Mouse (Mus musculus): ENCODE measurements around the gene 1700003F12Rik.
A peak's percentile ranks its signal among the peaks of the same experiment; 100 is the strongest.

Gene 1700003F12Rik

DNA sequence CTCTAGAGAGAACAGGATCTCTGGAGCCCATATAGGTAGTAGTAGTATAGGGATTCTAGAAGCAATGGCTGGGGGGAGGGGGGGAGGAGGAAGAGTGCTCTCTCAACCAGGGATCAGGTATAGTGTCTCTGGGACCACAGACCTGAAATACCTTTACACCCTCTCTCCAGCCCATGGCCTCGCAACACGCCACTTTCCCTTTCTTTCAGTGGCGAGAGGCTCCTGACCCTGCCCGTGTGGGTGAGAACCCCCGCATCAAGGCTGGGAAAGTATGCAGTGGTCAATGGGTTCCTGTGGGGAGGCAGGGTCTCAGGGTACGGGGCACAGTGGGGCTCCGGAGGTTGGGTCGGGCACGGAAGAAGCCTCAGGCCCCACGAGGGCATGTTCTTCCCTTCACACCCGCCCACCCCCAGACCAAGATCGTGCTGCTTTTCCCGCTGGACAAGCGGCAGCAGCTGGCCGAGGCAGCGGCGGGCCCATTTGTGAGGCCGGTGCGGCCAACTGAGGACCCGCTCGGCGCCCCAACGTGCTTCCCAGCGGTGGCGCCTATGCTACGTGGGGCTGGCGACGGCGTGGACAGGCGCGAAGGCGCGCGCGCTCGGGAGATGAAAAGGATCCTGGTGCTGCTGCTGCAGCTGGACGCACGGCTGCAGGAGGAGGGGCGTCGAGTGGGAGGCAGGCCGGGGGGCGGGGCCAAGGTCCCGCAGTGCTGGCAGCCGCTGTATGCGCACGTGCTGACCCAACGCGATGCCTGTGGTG, 2.4 kb downstream of the 1700003F12Rik start:
- no peak for DNase-seq (ENCODE audit: low spot score)

DNA sequence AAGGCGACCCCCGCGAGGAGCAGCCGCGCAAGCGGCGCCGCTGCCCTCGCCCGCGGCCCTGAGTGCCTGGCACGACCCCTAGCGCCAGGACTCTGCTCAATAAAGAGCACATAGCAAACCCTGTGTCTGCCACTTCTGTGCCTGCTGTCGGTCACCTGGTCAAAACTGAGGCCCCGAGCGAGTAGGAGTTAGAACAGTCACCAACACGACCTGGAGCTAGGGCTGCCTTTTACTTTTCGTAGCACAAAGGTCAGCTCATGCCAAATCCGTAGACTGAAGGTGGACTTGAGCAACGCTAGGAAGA, 3.0 kb downstream of the 1700003F12Rik start:
- no peak for DNase-seq (ENCODE audit: low spot score)

DNA sequence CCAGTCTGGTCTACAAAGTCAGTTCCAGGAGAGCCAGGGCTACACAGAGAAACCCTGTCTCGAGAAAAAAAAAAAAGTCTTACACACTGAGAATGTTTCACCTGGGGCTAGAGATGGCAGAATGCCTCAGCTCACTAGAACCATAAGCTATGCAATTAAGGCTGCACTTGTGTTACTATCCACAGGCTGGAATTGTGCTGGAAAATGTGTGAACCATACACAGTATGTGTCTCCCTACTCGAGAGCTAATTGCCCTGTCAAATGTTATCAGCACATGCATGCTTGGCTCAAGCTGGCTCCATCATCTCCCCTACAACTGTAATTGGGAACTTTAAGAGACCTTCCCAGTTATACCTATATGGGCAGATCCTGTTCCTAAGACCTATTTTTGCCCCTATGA, 4.1 kb downstream of the 1700003F12Rik start:
- no peak for DNase-seq (ENCODE audit: low spot score)

DNA sequence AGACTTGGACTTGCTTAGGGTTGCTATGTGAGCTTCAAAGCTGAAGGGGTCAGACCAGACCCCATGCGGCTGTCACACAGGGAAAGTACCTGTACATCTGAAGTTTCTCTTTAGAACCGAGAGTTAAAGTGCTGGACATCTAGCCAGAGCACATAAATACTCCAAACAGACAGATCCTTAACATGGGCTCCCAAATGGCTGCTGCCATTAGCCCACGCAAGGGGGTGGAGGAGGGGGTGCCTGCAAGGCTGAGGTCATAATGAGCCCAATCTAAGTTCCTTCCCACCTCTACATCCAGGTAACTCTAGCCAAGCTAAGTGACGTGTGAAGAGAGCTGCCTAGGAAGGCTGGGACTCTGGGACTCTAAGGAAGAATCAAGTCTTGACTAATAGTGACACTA, 4.6 kb downstream of the 1700003F12Rik start, which contains the start of gene Actl10:
TSS of gene Actl10 (plus strand) at position 301 of the 400 bp plus-strand sequence.
- DNase-seq (ENCODE audit: low spot score) = no peak

DNA sequence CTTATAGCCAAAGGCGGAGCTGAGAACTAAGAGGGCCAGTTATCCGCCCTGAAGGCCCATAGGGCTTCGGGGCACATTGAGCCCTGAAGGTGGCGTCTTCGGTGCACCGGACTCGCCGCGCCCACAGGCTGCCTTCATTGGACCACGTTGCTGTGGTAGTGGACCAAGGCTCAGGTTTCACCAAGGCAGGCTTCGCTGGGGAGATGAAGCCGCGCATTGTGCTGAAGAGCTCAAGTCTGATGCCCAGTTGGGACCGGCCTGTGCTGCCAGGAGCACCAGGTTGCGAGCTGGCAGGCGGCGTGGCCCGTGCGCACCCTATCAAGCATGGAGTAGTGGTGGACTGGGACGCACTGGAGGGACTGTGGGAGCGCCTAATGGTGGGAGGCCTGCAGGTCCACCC, 5.0 kb downstream of the 1700003F12Rik start:
- DNase-seq (ENCODE audit: low spot score) = no peak

DNA sequence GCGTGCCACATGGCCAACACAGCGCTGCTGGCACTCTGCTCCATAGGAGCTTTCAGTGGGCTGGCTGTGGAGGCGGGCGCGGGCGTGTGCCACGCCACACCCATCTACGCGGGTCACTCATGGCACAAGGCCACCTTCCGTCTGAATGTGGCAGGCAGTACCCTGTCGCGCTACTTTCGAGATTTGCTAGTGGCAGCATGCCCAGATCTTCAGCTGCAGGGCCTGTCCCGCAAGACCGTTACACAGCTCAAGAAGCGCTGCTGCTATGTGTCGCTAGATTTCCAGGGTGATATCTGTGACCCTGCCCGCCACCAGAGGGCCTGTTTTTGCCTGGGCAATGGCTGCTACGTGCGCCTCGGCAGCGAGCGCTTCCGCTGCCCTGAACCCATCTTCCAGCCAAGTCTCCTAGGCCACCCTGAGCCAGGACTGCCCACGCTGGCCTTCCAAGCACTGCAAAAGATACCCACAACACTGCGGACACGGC, 5.6 kb downstream of the 1700003F12Rik start:
- DNase-seq (ENCODE audit: low spot score) = peak; percentile 53

DNA sequence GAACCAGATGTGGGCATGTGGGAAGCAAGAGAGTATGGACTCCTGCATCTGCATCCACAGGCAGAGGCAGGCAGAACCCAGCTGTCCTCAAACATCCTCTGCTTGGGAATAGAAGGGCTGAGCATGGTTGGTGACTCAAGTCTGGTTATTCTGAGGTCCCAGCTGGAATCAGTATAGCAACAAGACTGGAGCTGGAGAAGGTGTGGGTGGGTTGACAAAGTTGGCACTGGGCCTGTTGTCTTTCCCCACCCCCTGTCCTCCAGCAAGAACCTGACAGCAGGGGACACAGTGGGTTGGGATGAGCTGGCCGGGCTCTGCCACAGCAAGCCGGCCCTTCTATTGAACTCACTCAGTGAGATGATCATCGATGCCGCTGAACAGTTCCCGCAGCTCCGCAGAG, 8.3 kb downstream of the 1700003F12Rik start:
- no peak for DNase-seq (ENCODE audit: low spot score)

DNA sequence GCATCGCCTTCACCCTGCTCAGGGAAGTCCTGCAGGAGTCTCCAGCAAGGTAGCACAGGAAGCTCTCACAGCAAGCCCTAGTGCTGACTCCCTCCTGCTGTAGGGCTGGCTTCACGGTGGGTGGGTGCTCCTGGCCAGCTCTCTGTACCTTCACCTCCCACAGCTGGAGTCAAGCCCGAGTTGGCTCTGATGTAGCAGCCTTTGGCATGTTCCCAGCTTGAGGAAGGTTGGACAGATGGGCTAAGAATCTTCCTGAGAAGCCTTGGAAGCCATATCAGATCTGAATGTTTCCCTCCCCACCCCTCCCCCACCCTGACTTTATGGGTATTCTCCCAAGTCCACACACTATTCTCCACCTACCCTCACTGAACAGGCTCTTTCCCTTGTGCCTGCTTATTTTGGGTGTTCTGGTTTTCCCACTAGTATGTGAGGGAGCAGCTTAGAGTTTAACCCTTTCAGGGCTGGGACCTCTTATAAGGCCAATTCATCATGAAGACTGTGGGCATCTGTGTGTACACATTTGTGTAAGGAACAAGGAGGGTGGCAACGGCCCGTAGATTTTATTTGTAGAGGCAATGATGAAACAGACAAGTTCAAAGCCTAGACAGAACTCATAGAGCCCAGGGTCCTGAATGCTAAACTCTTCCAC, 10.4 kb downstream of the 1700003F12Rik start:
- no peak for DNase-seq (ENCODE audit: low spot score)

DNA sequence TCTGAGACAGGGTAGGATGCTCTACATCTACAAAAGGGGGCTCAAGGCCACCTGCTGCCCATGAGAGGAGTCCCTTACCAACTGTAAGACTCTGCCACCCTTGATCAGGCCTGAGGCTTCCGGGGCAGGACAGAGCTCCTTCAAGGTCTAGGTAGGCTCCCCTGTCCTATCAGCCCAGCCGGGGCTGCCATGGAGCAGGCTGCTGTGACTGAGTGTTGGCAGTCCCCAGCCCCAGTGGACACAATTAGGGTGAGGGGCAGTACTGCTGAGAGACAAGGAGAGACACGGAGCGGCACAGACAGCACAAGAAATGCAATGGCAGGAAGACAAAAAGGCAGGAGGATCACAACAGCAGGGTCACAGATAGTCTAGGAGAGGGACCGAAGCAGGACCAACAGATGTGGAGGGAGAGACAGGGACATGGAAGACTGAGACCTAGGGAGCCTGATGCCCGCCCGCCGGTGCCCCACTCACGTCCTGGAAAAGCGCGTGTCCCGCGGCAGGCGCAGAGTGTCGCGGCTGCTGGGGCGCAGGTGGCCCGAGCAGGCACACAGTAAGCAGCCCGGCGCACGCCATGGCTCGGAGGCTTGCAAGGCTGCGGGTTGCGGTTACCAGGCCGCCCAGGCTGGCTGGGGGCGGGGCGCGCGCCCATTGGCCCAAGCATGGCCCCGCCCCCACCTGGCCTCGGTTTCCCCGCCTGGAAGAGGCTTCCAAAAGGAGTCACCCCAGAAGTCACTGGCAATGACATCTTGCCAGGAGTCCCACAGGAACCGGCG, 11.6 kb downstream of the 1700003F12Rik start, which contains the start of gene Necab3:
TSS of gene Necab3 (minus strand) at position 627 of the 776 bp plus-strand sequence.
- peak; percentile 36 for DNase-seq (ENCODE audit: low spot score)

DNA sequence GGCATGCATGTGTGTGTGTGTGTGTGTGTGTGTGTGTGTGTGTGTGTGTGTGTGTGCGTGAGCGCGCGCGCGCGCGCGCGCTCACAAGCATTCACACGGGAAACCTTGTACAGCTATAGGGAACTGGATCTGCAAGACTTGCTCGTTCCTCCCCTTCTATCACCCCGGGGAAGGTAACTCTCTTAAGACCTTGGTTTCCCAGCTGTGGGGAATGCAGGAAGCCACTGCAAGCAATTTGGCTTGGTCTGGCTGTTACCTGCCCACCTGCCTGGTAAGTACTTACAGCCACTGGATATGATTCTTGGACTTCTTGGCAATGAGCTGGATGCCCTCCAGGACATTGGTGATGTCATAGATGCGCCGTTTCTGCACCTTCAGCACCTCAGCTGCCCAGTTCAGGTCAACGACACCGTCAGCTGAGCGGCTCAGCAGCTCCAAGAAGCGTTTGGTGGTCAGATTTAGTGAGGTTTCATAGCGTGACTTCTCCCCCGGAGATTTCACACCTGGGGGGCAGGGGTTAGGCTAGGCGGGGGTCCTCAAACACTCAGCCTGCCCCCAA, 16.8 kb downstream of the 1700003F12Rik start:
- no peak for DNase-seq (ENCODE audit: low spot score)

DNA sequence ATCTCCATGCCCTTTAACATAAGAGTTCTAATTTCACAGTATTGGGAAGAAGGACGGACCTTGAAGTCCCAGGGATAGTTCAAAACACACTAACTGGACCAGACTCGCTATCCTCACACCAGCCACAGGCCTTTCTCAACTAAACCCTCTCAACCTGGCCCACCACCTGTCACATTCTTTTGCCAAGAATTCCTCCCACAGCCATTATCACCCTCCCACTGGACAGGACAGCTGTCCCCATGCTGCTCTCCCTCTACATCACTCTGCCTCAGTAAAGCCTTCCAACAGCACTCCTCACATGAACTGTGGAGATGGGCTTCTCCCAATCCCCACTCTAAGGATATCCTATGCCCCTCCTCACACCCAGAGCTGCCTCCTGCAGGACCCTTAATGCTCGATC, 18.7 kb downstream of the 1700003F12Rik start:
- no peak for DNase-seq (ENCODE audit: low spot score)

DNA sequence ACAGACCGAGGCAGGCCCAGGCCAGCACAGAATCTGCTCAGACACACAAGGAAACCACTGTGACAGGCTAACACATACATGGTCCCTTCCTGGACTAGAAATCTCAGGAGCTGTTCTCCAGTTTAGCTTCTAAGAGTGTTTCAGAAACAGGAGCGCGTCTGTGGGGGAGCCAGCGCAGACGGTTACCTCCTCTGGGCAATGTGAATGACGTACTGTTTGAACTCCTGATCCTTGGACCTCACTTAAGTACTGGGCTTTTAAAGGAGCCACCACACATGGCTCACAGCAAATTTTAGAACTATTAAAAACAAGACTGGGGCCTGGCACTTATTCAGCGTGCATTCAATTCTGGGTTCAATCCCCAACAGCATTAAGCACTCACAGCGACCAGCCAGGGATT, 19.8 kb downstream of the 1700003F12Rik start:
- no peak for DNase-seq (ENCODE audit: low spot score)

DNA sequence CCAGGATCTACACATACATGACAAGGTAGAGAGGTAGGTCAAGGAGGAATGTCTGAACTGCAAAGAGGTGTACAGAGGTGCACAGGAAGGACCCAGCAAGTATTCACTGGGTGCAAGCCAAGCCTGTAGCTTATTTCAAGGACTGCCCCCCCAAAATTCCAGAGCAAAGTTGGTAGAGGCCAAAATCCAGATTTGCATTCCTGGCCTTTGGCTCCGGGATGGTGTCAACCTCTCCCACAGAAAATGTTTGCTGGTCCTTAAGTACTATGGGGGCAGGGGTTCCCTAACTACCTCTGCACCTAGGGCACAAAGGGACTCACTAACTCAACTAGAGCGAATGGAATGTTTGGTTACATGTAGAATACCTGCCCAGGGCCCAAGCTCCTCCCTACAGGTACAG, 20.9 kb downstream of the 1700003F12Rik start:
- DNase-seq (ENCODE audit: low spot score) = no peak

DNA sequence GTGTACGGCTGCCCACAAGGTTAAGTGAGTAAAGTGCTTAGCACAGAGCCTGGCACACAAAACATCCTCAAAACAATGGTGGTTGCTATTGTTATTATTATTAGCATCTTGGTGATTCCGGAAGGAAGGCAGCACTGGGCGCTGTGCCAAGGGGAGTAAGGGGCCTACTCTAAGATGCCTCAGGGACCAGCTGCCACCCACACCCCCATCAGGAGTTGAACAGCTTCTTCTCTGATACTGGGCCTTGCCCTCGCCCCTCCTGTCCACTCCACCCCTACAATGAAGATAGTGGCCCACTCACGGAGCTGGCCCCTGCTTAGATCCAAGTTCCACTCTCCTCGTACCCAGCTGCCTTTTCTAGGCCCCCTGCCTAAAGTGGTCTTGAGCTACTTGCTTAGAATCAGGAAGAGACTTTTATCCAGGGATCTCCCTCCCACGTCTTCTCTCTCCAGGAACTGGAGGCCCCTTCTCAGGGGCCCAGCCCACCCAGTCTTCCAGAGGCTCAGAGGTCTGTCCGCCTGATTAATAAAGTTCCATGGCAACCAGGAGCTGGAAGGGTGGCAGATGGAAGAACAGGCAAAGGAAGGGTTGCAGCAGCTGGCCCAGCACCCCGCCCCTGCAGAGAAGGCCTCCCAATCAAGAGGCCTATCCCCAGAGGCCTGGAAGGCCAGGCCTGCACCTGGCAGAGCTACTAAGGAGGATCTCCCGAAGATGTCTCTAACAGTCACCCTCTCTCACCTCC, 21.6 kb downstream of the 1700003F12Rik start:
- no peak for DNase-seq (ENCODE audit: low spot score)

DNA sequence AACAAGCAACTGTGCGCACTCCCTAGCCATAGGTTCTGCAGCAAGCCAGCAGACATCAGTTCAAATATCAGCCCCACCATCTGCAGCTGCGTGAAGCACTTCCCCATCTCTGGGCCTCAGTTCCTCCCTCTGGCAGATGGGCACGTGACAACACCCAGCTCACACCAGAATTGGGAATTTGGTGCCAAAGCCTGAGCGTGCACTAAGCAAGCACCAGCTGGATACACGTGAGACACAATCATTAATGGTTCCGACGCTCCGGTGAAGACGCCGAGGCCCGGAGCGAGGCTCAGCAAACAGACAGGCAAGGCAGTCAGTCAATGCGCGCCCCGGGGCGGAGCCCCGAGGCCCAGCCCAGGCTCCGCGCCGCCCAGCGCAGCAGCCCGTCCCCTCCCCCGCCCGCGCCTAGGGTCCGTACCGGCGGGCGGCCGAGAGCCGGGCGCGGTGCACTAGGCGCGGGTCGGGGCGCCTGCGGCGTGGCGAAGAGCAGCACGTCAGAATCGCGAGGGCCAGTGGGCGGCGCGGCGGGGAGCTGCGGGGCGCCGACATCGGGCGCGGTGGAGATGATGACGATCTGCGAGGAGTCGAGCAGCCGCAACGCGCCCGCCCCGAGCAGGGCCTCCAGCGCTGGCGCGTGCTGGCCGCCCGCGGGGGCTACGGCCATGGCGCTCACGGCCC, 22.3 kb downstream of the 1700003F12Rik start:
- no peak for DNase-seq (ENCODE audit: low spot score)

DNA sequence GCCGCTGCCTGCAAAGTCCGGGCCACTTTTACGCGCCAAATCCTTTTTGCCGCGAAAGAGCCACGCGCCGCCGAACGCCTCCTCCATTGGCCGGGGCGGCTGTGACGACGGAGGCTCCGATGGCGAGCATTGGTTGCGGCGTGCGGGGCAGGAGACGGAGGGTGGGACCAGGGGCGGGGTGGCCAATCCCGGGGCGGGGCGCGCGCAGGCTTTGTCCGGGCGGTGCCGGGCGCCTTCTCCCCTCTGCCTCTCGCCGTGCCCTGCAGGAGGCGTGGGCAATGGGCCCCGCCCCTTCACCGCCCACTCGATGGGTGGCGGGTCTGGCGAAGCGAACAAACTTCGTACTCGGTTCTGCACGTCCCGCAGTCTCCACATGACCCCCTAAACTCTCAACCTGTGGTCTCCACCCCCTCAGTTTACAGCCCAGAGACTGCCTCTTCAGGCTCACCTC, 23.0 kb downstream of the 1700003F12Rik start, which contains the start of gene E2f1:
TSS of gene E2f1 (minus strand) at position 57 of the 451 bp plus-strand sequence.
- DNase-seq (ENCODE audit: low spot score) = peak; percentile 94

DNA sequence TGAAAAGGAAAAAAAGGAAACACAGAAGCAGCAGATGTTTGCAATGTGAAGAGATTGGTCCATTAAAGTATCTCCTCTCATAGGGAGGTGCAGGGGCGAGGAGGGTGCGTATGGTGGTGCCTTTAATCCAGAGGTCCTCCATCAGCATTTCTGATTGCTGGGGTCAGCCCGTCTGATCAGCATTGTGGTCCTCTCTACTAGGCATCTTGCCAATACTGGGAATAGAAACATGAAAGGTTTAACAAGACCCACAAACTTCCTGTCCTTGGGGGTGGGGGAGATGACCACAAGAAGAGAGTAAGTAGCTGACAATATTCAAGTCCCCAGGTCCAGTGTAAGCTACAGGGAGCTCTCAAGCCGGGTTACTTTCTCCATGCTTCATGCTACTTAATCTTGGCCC, 23.8 kb downstream of the 1700003F12Rik start:
- DNase-seq (ENCODE audit: low spot score) = no peak

DNA sequence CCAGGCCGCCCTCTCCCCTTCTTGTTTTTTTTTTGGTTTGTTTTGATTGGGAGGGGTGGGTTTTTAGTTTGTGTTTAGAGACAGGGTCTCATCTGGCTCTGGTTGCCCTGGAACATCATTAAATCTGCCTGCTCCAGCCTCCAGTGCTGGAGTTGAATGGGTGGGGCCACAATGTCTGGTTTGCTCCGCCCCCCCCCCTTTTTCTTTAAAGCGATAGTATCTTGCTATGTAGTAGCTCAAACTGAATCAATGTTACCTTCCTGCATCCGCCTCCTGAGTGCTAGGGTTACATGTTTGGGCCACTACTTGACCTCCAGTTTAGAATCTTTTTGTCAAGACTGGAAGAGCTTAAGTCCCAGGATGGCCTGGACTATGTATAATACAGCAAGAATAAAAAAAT, 24.4 kb downstream of the 1700003F12Rik start:
- DNase-seq (ENCODE audit: low spot score) = no peak

DNA sequence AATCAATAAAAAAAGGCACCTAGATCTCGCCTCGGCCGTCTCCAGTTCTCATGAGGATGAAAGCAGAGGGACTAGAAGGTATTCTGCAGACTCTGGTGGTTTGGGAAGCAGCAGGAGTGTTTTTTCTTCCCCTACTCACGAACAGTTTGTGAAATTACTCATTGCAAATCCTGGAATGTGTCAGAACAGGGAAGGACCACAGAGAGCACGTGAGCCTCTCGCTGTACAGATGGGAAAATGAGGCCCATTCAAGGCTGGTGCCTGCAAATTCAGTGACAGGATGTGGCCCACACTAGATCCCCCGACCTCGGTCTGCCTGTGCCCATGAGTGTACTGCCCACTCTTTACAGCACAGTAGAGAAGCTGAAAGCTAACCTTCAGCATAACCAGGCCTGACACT, 25.1 kb downstream of the 1700003F12Rik start:
- DNase-seq (ENCODE audit: low spot score) = no peak

DNA sequence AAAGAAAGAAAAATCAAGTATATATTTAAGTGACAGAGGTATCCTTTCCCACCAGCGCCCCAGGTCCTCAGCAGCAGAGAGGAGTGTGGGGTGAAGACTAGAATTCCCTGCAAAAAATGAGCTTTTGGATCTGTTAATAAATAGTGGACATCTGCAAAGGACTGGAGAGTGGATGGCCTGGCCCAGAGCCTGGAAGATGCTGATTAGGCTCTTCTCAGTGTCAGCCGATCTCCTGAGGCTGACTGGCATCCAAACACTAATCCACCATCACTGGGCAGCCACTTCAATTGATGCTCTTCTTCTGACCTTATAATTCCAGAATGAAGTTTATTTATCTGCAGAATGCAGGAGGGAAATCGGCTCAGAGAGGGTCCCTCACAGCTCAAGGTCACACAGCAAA, 26.1 kb downstream of the 1700003F12Rik start:
- DNase-seq (ENCODE audit: low spot score) = no peak

DNA sequence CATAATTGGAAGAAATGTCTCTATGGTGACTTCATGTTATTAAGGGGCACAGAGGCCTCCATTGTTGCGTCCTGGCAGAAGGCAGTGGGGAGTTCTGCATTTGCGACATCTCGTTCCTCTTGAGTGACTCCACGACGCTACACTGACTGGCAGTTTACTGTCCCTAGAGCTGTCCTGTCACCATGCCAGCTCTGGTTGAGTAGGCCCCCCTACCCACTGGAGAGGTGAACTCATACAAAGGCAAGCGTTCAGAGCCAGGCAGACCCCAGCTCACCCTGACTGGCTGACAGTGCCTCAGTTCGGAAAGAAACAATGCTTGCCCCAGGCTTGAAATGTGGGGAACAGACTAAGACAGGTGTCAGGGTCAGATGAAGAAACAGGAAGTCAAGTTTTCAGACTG, 27.4 kb downstream of the 1700003F12Rik start:
- no peak for DNase-seq (ENCODE audit: low spot score)
